Mouse (Mus musculus) brain, embryonic 14.5 days (tissue): Measurements from ENCODE around the gene Nphp4. TPM values are rescaled to one million over a fixed set of nuclear protein-coding genes. Genes with fewer than 3 reads are reported as not detected.

Source experiments
- DNase-seq: peaks from one replicate; pipeline ENCODE4 v3.0.0-alpha.2; 2011; ENCODE audit warnings: low read depth
- CTCF ChIP-seq: fragments of 200-500 bp; IDR thresholded peaks from 2 replicates; pipeline ENCODE4 v1.5.1; 2012; ENCODE audit warnings: inconsistent platforms, mild to moderate bottlenecking, moderate library complexity, borderline replicate concordance; ENCODE audit not compliant: insufficient read depth, insufficient read length; ENCODE audit errors: extremely low read depth
- POLR2A ChIP-seq: fragments of 200-500 bp; IDR thresholded peaks from 2 replicates; pipeline ENCODE4 v1.6.1; 2012; ENCODE audit warnings: mild to moderate bottlenecking, inconsistent platforms, borderline replicate concordance; ENCODE audit not compliant: poor library complexity, insufficient read depth, insufficient read length, severe bottlenecking; ENCODE audit errors: extremely low read depth
- polyA plus RNA-seq: library from polyadenylated mRNA; depleted of rRNA; stranded (reverse); fragments of >200 nt; gene quantifications from 2 replicates; pipeline ENCODE4 v1.2.3, GENCODE M21; 2012; rRNA removed

The Nphp4 gene
- polyA plus RNA-seq, 1 experiment = 10.0 TPM

- TF ChIP-seq POLR2A (no peak), CTCF (no peak)
- DNase-seq = no peak
Measured at GRCm38 (mm10) chr4:152582206-152582605, 105.7 kb downstream of the Nphp4 start.

GRCm38 (mm10) chr4:152583616-152584015 is 107.1 kb downstream of the Nphp4 start:
- TF ChIP-seq POLR2A (no peak), CTCF (no peak)
- no peak for DNase-seq

- DNase-seq = peak; percentile 77
- TF ChIP-seq POLR2A = no peak
- no peak for TF ChIP-seq CTCF
Measured at GRCm38 (mm10) chr4:152585526-152585925, 109.0 kb downstream of the Nphp4 start.

- DNase-seq = no peak
- TF ChIP-seq POLR2A (no peak), CTCF (no peak)
Measured at GRCm38 (mm10) chr4:152586175-152586574, 109.7 kb downstream of the Nphp4 start.

- no peak for TF ChIP-seq POLR2A
- peak; percentile 40 for DNase-seq
Measured at GRCm38 (mm10) chr4:152604285-152604684, 127.8 kb downstream of the Nphp4 start.

- TF ChIP-seq POLR2A = no peak
- no peak for TF ChIP-seq CTCF
- peak; percentile 63 for DNase-seq
Measured at GRCm38 (mm10) chr4:152609196-152609595, 132.7 kb downstream of the Nphp4 start.

- no peak for TF ChIP-seq POLR2A
- TF ChIP-seq CTCF = no peak
- DNase-seq = no peak
Measured at GRCm38 (mm10) chr4:152610026-152610425, 133.5 kb downstream of the Nphp4 start.

Other genes with a start within 250 kb of the Nphp4 start
- gene Gpr153, start 202.5 kb upstream of the Nphp4 start, polyA plus RNA-seq = 31.2 and 44.3 TPM in 2 replicates
- 0.37 and 0.88 TPM in 2 replicates for gene Hes3, start 185.0 kb upstream of the Nphp4 start, polyA plus RNA-seq
- gene Icmt, start 179.5 kb upstream of the Nphp4 start, polyA plus RNA-seq = 20.9 and 23.0 TPM in 2 replicates
- 6.9 and 7.1 TPM in 2 replicates for gene Rnf207, start 157.7 kb upstream of the Nphp4 start, polyA plus RNA-seq
- gene Rpl22, start 151.0 kb upstream of the Nphp4 start, polyA plus RNA-seq = 239 and 292 TPM in 2 replicates
- gene Chd5, start 138.1 kb upstream of the Nphp4 start, polyA plus RNA-seq = 22.1 and 47.3 TPM in 2 replicates
- 8.5 and 15.5 TPM in 2 replicates for gene Kcnab2, start 1.2 kb downstream of the Nphp4 start, polyA plus RNA-seq